Mouse (Mus musculus): ENCODE data around the gene Ldlr.

DNA sequence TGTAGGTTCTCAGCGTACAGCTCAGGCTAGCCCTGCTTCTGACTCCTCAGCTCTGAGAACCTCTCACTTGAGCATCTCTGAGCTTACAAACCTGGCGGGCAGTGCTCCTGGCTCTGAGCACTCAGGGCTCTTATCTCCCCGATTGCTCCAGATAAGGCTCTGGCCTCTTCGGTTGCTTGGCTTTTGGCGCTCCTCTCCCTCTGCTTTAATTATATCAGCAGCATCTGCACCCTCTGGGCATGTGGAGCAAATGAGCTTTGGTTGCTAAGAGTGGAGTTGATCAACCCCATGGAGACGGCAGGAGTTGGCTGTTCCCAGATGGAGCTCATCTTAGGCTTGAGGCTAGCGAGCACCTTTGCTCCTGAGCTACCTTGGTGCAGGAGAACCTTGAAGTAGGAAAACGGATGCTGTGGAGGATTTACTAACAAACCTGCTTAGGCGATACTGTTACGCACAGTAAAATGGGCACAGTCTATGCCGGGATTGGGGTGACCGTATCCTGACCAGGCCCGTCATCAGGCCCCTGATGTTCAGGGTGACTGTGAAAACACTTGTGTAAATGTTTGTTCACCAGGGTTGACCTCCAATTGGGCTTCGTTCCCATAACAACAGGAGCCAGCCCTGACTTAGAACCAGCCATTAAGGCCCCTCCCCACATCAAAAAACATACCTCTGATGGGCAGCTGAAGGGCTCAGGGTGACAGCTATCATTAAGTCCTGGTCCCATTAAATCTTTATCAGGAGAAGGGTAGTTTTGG lies 3.1 kb downstream of the Ldlr start:
- TF ChIP-seq CTCF (IDR thresholded peaks at IDR 0.05) (no peak), EP300 (IDR thresholded peaks at IDR 0.05) (no peak)

All from lung, postnatal 0 days (tissue).